Comparison of ENCODE assay signal across 11 mouse cellular contexts in genomic region chr7:80499190-80499962, GRCm38 (mm10). TPM values are rescaled to one million over a fixed set of nuclear protein-coding genes. Genes with fewer than 3 reads are reported as not detected.
A peak's percentile ranks its signal among the peaks of the same experiment; 100 is the strongest.
DNase-seq lines count a peak whose midpoint lies in the region; ATAC-seq lines count a peak whose summit lies in the region.
"Had no signal": no experiment of that assay in that cellular context is flagged by ENCODE, and none has a peak within 500 bp of the region (broad histone marks: within the 10 kb centered on the region; RNA-seq: fewer than 3 reads in every experiment).

No protein-coding gene starts in this region.

- no peaks in the 10 kb centered on the region for H3K27me3 ChIP-seq in liver, embryonic 13.5 days
- no peaks in the 10 kb centered on the region for H3K27me3 ChIP-seq in liver, embryonic 12.5 days (replicated peaks)
- H3K27me3 ChIP-seq: CH12.LX had no signal

- no peak overlapping the region for H3K4me2 ChIP-seq in liver, embryonic 13.5 days
- no peak overlapping the region for H3K4me2 ChIP-seq in liver, embryonic 12.5 days

- peak; percentile 78 for ATAC-seq in liver, embryonic 13.5 days (ENCODE audit: low read depth)
- ATAC-seq in liver, embryonic 12.5 days: no peak
- peak; percentile 93 for ATAC-seq in erythroblast, adult 5-6 weeks (replicated peaks; ENCODE audit: low FRiP score, poor library complexity, severe bottlenecking)

- DNase-seq in liver, embryonic 13.5 days: no peak
- peak; percentile 87 for DNase-seq in ZHBTc4 (ENCODE audit: low read depth, low spot score)
- DNase-seq in spleen, postnatal 4 days (ENCODE audit: low spot score in 2 of 2): peak; percentile 47 to 67
- DNase-seq in cerebellum, adult 11-12 months: no peak
- no peak for DNase-seq in kidney, adult 18-20 months
- DNase-seq: cerebellum, postnatal 14 days; kidney, adult 8-10 months had no signal

- H3K36me3 ChIP-seq in liver, embryonic 13.5 days: peaks cover 84% of the 10 kb centered on the region
- H3K36me3 ChIP-seq in liver, embryonic 12.5 days: peaks cover 92% of the 10 kb centered on the region

- no peak overlapping the region for H3K4me3 ChIP-seq in liver, embryonic 13.5 days (replicated peaks)
- no peak overlapping the region for H3K4me3 ChIP-seq in liver, embryonic 12.5 days
- H3K4me3 ChIP-seq: midbrain, embryonic 10.5 days had no signal

- 66% methylated on average over 9 of the region's 9 CpGs for WGBS in liver, embryonic 13.5 days (ENCODE audit: insufficient replicate concordance)
- 75% methylated on average over 9 of the region's 9 CpGs for WGBS in liver, embryonic 12.5 days (ENCODE audit: insufficient replicate concordance)

- H3K27ac ChIP-seq in liver, embryonic 13.5 days: peak overlapping the region; percentile 56; the same call in 1 of the 2 replicates
- no peak overlapping the region for H3K27ac ChIP-seq in liver, embryonic 12.5 days
- H3K27ac ChIP-seq: midbrain, embryonic 10.5 days had no signal

- peaks cover 27% of the 10 kb centered on the region for H3K4me1 ChIP-seq in liver, embryonic 13.5 days (replicated peaks)
- H3K4me1 ChIP-seq in liver, embryonic 12.5 days: peaks cover 22% of the 10 kb centered on the region
- H3K4me1 ChIP-seq: midbrain, embryonic 10.5 days had no signal

- H3K9ac ChIP-seq in liver, embryonic 13.5 days: no peak overlapping the region
- no peak overlapping the region for H3K9ac ChIP-seq in liver, embryonic 12.5 days

- H3K9me3 ChIP-seq in liver, embryonic 13.5 days (replicated peaks): no peaks in the 10 kb centered on the region
- H3K9me3 ChIP-seq in liver, embryonic 12.5 days (replicated peaks): no peaks in the 10 kb centered on the region
- H3K9me3 ChIP-seq: midbrain, embryonic 10.5 days had no signal

RNA-seq across cellular contexts. Expression of gene Blm, which starts 35.5 kb away (rescaled TPM):
- polyA plus RNA-seq in liver, embryonic 13.5 days (2015; fragmentation: Nextera tagmentation; extraction: Ambion mirVana): 29.7 and 34.0 TPM in 2 replicates
- 47.2 and 47.8 TPM in 2 replicates for polyA plus RNA-seq in liver, embryonic 12.5 days (2016; fragmentation: Nextera tagmentation; extraction: Ambion mirVana)
- total RNA-seq in erythroblast, adult 5-6 weeks (2015; ENCODE audit: low replicate concordance): 53.5 and 82.0 TPM in 2 replicates
- total RNA-seq in erythroblast, adult 5-6 weeks (2017; ENCODE audit: low replicate concordance): 52.8 and 54.9 TPM in 2 replicates

Comparison
In these comparisons a context has a peak if more than half of its experiments do, and no peak if none do; other contexts are left out.
1. DNase-seq: peak in ZHBTc4 (single experiment) and spleen, postnatal 4 days (2 of 2); none in liver, embryonic 13.5 days (single experiment), cerebellum, adult 11-12 months (single experiment) and kidney, adult 18-20 months (single experiment).